Mouse (Mus musculus): ENCODE data around the gene 1600014C10Rik.
A peak's percentile ranks its signal among the peaks of the same experiment; 100 is the strongest.

1600014C10Rik gene

GRCm38 (mm10) chr7:38183709-38184417 is 846 bp downstream of the 1600014C10Rik start:
- peak; percentile 77 to 91 for DNase-seq (ENCODE audit: low spot score in 2 of 2)

- no peak for DNase-seq (ENCODE audit: low spot score in 2 of 2)
Observed at GRCm38 (mm10) chr7:38184418-38184745, 1.4 kb downstream of the 1600014C10Rik start.

- no peak for DNase-seq (ENCODE audit: low spot score in 2 of 2)
Observed at GRCm38 (mm10) chr7:38184786-38185185, 1.8 kb downstream of the 1600014C10Rik start.

GRCm38 (mm10) chr7:38186861-38187260 is 3.8 kb downstream of the 1600014C10Rik start:
- DNase-seq (ENCODE audit: low spot score in 2 of 2), result no peak

GRCm38 (mm10) chr7:38187796-38188195 is 4.8 kb downstream of the 1600014C10Rik start:
- DNase-seq (ENCODE audit: low spot score in 2 of 2), result peak in 1 of 2 experiments; percentile 42

- no peak for DNase-seq (ENCODE audit: low spot score in 2 of 2)
Observed at GRCm38 (mm10) chr7:38188281-38189075, 5.5 kb downstream of the 1600014C10Rik start.

- DNase-seq (ENCODE audit: low spot score in 2 of 2), result peak in 1 of 2 experiments; percentile 48
Observed at GRCm38 (mm10) chr7:38189136-38189982, 6.3 kb downstream of the 1600014C10Rik start.

- DNase-seq (ENCODE audit: low spot score in 2 of 2), result no peak
Observed at GRCm38 (mm10) chr7:38190056-38190835, 7.2 kb downstream of the 1600014C10Rik start.

GRCm38 (mm10) chr7:38191146-38191545 is 8.1 kb downstream of the 1600014C10Rik start:
- no peak for DNase-seq (ENCODE audit: low spot score in 2 of 2)

- no peak for DNase-seq (ENCODE audit: low spot score in 2 of 2)
Observed at GRCm38 (mm10) chr7:38191571-38191970, 8.6 kb downstream of the 1600014C10Rik start.

GRCm38 (mm10) chr7:38199907-38200605 is 17.0 kb downstream of the 1600014C10Rik start:
- DNase-seq (ENCODE audit: low spot score in 2 of 2), result no peak

- peak; percentile 73 to 82 for DNase-seq (ENCODE audit: low spot score in 2 of 2)
Observed at GRCm38 (mm10) chr7:38200606-38201289, 17.7 kb downstream of the 1600014C10Rik start.

GRCm38 (mm10) chr7:38201290-38201658 is 18.3 kb downstream of the 1600014C10Rik start:
- DNase-seq (ENCODE audit: low spot score in 2 of 2), result no peak

GRCm38 (mm10) chr7:38204314-38204713 is 21.3 kb downstream of the 1600014C10Rik start:
- DNase-seq (ENCODE audit: low spot score in 2 of 2), result no peak

GRCm38 (mm10) chr7:38205801-38206200 is 22.8 kb downstream of the 1600014C10Rik start:
- DNase-seq (ENCODE audit: low spot score in 2 of 2), result no peak

- DNase-seq (ENCODE audit: low spot score in 2 of 2), result no peak
Observed at GRCm38 (mm10) chr7:38206564-38206963, 23.5 kb downstream of the 1600014C10Rik start.

- no peak for DNase-seq (ENCODE audit: low spot score in 2 of 2)
Observed at GRCm38 (mm10) chr7:38208969-38209368, 26.0 kb downstream of the 1600014C10Rik start.

GRCm38 (mm10) chr7:38209478-38210152 is 26.6 kb downstream of the 1600014C10Rik start:
- no peak for DNase-seq (ENCODE audit: low spot score in 2 of 2)

GRCm38 (mm10) chr7:38212651-38213062 is 29.6 kb downstream of the 1600014C10Rik start:
- no peak for DNase-seq (ENCODE audit: low spot score in 2 of 2)
